Mouse (Mus musculus) lung, adult 2 months (tissue): Measurements from ENCODE around the gene Ttc7.

Experiments used
- CTCF ChIP-seq: fragments of 200-500 bp; IDR thresholded peaks from 2 replicates; pipeline ENCODE4 v1.5.1; 2011; ENCODE audit warnings: mild to moderate bottlenecking, low read length, control low read depth; ENCODE audit not compliant: insufficient read depth
- POLR2A ChIP-seq: fragments of 200-500 bp; IDR thresholded peaks from 2 replicates; pipeline ENCODE4 v1.6.1; 2011; ENCODE audit warnings: low read depth, mild to moderate bottlenecking, control low read depth, low read length, borderline replicate concordance; ENCODE audit errors: extremely low read depth

DNA sequence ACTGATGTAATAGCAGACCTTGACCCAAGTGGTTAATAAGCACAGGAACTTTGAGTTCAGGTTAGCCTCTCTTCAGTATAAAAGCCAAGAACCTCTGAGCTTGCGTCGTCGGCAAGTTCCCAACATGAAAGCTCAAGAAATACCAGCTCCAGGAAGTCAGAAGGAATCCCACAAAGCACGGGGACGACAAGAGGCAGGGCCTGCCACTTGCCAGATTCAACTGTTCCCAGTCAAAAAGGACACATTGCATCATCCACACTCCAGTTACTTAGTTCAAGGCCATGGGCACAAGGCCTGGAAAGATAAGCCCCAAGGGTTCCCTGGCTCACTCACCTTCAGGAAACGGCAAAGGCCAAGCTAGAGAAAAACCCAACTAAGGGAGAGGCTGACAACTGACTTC lies 19.3 kb upstream of the Ttc7 start:
- TF ChIP-seq CTCF (no peak), POLR2A (no peak)
